Mouse (Mus musculus) thymus, postnatal 0 days (tissue): ENCODE results near the gene Adgrb2. TPM values are rescaled to one million over a fixed set of nuclear protein-coding genes. Genes with fewer than 3 reads are reported as not detected.
A peak's percentile ranks its signal among the peaks of the same experiment; 100 is the strongest.

ENCODE experiments used
- DNase-seq: peaks from one replicate; pipeline ENCODE4 v3.0.0-alpha.2; 2015; ENCODE audit warnings: low spot score
- polyA plus RNA-seq: library from polyadenylated mRNA; unstranded; fragments of >200 nt; fragmentation: Nextera tagmentation; extraction: Ambion mirVana; gene quantifications from 2 replicates; pipeline ENCODE4 v1.2.1, GENCODE M21; 2015

Gene Adgrb2
- polyA plus RNA-seq, 1 experiment from 2014 or later = 0.17 TPM

DNA sequence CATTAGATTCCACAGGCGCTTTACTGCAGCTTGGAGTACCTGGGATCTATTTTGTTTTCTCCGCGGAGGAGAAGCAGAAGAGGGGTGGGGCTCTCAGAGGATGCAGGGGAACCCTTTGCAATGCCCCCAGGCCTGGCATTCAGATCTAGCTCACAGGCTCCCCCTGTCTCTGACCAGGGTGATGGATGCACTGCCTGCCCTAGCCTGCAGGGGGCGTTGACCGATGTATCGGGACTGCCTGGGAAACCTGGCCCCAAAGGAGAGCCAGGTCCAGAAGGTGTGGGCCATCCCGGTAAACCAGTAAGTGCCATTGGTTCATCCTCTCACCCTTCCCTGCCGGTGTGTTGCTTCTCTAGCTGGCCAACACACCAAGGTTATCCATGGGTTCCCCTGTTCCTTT is 82.1 kb downstream of the Adgrb2 start:
- peak; percentile 19 for DNase-seq

GRCm38 (mm10) chr4:130070523-130070922 is 85.9 kb downstream of the Adgrb2 start:
- DNase-seq = no peak

DNA sequence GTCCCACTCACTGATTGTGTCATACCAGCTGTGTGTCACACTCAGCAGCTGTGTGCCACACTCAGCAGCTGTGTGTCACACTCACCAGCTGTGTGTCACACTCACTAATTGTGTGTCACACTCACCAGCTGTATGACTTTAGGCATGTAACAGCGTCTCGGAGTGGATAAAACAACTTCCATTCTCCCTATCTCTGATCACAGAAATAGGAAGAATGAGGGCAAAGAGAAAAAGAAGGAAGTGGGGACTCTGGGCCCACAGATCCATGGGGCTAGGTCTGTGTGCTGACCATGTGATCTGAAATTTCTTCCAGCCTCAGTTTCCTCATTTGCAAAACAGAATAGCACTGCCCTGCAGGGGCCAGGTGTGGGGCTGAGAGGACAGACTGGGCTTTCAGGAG is 87.1 kb downstream of the Adgrb2 start:
- DNase-seq = no peak

Other genes with a start within 250 kb of the Adgrb2 start
- gene Khdrbs1, start 242.6 kb upstream of the Adgrb2 start, polyA plus RNA-seq = 127 and 145 TPM in 2 replicates
- 526 and 559 TPM in 2 replicates for gene Ptp4a2, start 173.7 kb upstream of the Adgrb2 start, polyA plus RNA-seq
- gene Spocd1, start 55.6 kb upstream of the Adgrb2 start, polyA plus RNA-seq = 0.05 and 0.06 TPM in 2 replicates
- gene Col16a1, start 63.0 kb downstream of the Adgrb2 start, polyA plus RNA-seq = 3.5 and 6.2 TPM in 2 replicates
- 62.1 and 65.4 TPM in 2 replicates for gene Pef1, start 117.7 kb downstream of the Adgrb2 start, polyA plus RNA-seq
- 0.28 and 0.34 TPM in 2 replicates for gene Hcrtr1, start 154.5 kb downstream of the Adgrb2 start, polyA plus RNA-seq
- gene Tinagl1, start 190.3 kb downstream of the Adgrb2 start, polyA plus RNA-seq = 47.3 and 52.2 TPM in 2 replicates
- 0.05 TPM in 1 of 2 replicates, not detected in the other for gene Gm853, start 237.5 kb downstream of the Adgrb2 start, polyA plus RNA-seq